ENCODE assay signal across 15 mouse cellular contexts in genomic region chr16:37651467-37651866, GRCm38 (mm10). TPM values are rescaled to one million over a fixed set of nuclear protein-coding genes. Genes with fewer than 3 reads are reported as not detected.
DNase-seq lines count a peak whose midpoint lies in the region; ATAC-seq and TF ChIP-seq lines count a peak whose summit lies in the region.
"Had no signal": no experiment of that assay in that cellular context is flagged by ENCODE, and none has a peak within 500 bp of the region (broad histone marks: within the 10 kb centered on the region; RNA-seq: fewer than 3 reads in every experiment).

No protein-coding gene starts in this region.

- no peak for ATAC-seq in CD4-positive, CD25-positive, alpha-beta regulatory T cell, adult 4 months
- no peak for ATAC-seq in hindbrain, embryonic 12.5 days (ENCODE audit: low FRiP score)
- ATAC-seq: forebrain, embryonic 16.5 days had no signal

- peaks cover 23% of the 10 kb centered on the region for H3K36me3 ChIP-seq in hindbrain, embryonic 12.5 days

- no peak for TF ChIP-seq CTCF in left cerebral cortex, adult 2 months (IDR thresholded peaks at IDR 0.05)

- no peak overlapping the region for H3K4me3 ChIP-seq in left cerebral cortex, adult 2 months
- no peak overlapping the region for H3K4me3 ChIP-seq in hindbrain, embryonic 12.5 days
- H3K4me3 ChIP-seq: neural tube, embryonic 13.5 days had no signal

- intact Hi-C loops in left cerebral cortex, adult 2 months (cut with DNase I) = loop anchor here (5.0 kb wide), 1 partner anchor 114 kb away; the partner anchor contains the start of genes Gtf2e1 and Rabl3
- intact Hi-C loops in left cerebral cortex, postnatal 36 days (cut with DNase I) = no loop called here

- peaks cover 28% of the 10 kb centered on the region for H3K4me1 ChIP-seq in hindbrain, embryonic 12.5 days

- H3K9me3 ChIP-seq in hindbrain, embryonic 12.5 days (replicated peaks) = no peaks in the 10 kb centered on the region
- H3K9me3 ChIP-seq: neural tube, embryonic 13.5 days had no signal

- DNase-seq in CD4-positive, CD25-positive, alpha-beta regulatory T cell, adult 2 months (ENCODE audit: low read depth, low spot score) = peak; percentile 10
- DNase-seq in left cerebral cortex, adult 2 months (ENCODE audit: extremely low spot score in 1 of 2, low spot score in 2 of 2) = no peak
- no peak for DNase-seq in left cerebral cortex, postnatal 36 days (ENCODE audit: low spot score in 2 of 2)
- DNase-seq in kidney, adult 11 months = peak; percentile 44
- peak; percentile 47 to 73 for DNase-seq in kidney, postnatal 36 days
- no peak for DNase-seq in embryo, embryonic 10 days (ENCODE audit: low spot score)
- DNase-seq: cerebellum, adult 18-20 months; gastrocnemius, postnatal 25 days; layer of hippocampus, adult 9-11 months; left cerebral cortex, postnatal 4 days had no signal

- H3K9ac ChIP-seq in hindbrain, embryonic 12.5 days = no peak overlapping the region
- H3K9ac ChIP-seq: neural tube, embryonic 13.5 days had no signal

- H3K27me3 ChIP-seq in hindbrain, embryonic 12.5 days = no peaks in the 10 kb centered on the region
- H3K27me3 ChIP-seq: neural tube, embryonic 13.5 days had no signal

- WGBS in hindbrain, embryonic 12.5 days = 92% methylated on average over 5 of the region's 5 CpGs

- peak overlapping the region; percentile 1; the same call in 1 of the 2 replicates for H3K27ac ChIP-seq in left cerebral cortex, adult 2 months
- no peak overlapping the region for H3K27ac ChIP-seq in hindbrain, embryonic 12.5 days
- H3K27ac ChIP-seq: macrophage; neural tube, embryonic 13.5 days had no signal

- H3K4me2 ChIP-seq in hindbrain, embryonic 12.5 days (replicated peaks) = no peak overlapping the region
- H3K4me2 ChIP-seq: neural tube, embryonic 13.5 days had no signal

RNA-seq across cellular contexts. Expression of gene Ndufb4, which starts 2.8 kb away (rescaled TPM):
- polyA plus RNA-seq in CD4-positive, CD25-positive, alpha-beta regulatory T cell, adult 4 months (2017; shearing (Covaris generic)) = 10 to 100 TPM; 49.1 to 64.4 TPM
- total RNA-seq in left cerebral cortex, adult 2 months (2021) = 10 to 100 TPM; 68.5 to 69.7 TPM
- total RNA-seq in left cerebral cortex, postnatal 36 days (2021) = 10 to 100 TPM; 65.4 to 68.8 TPM
- 61.0 and 65.8 TPM in 2 replicates for polyA plus RNA-seq in hindbrain, embryonic 12.5 days (2016; fragmentation: Nextera tagmentation; extraction: Ambion mirVana)

Comparison
In these comparisons a context has a peak if more than half of its experiments do, and no peak if none do; other contexts are left out.
1. DNase-seq: peak in CD4-positive, CD25-positive, alpha-beta regulatory T cell, adult 2 months (single experiment), kidney, adult 11 months (single experiment) and kidney, postnatal 36 days (2 of 2); none in left cerebral cortex, adult 2 months (0 of 2), left cerebral cortex, postnatal 36 days (0 of 2) and embryo, embryonic 10 days (single experiment).